Comparison of ENCODE assay signal across 9 mouse cellular contexts in genomic region chr6:14207509-14207908, GRCm38 (mm10).
DNase-seq lines count a peak whose midpoint lies in the region; ATAC-seq lines count a peak whose summit lies in the region.
"Had no signal": no experiment of that assay in that cellular context is flagged by ENCODE, and none has a peak within 500 bp of the region (broad histone marks: within the 10 kb centered on the region; RNA-seq: fewer than 3 reads in every experiment).

No protein-coding gene starts in this region.

- H3K36me3 ChIP-seq in forebrain, embryonic 14.5 days (ENCODE audit: control insufficient read depth, insufficient read depth, low read length) = no peaks in the 10 kb centered on the region

- no peak overlapping the region for H3K27ac ChIP-seq in forebrain, embryonic 14.5 days (ENCODE audit: low read depth, low read length)

- H3K4me1 ChIP-seq in forebrain, embryonic 14.5 days (ENCODE audit: control insufficient read depth, insufficient read depth, low read length) = no peaks in the 10 kb centered on the region

- H3K9me3 ChIP-seq in forebrain, embryonic 14.5 days (replicated peaks; ENCODE audit: control insufficient read depth, low read length) = no peaks in the 10 kb centered on the region

- no peak overlapping the region for H3K9ac ChIP-seq in forebrain, embryonic 14.5 days (ENCODE audit: low read length)

- H3K27me3 ChIP-seq in forebrain, embryonic 14.5 days (replicated peaks; ENCODE audit: control insufficient read depth, insufficient read depth, low read length) = no peaks in the 10 kb centered on the region

- WGBS in forebrain, embryonic 14.5 days = 4% methylated on average over 2 of the region's 2 CpGs

- no peak overlapping the region for H3K4me3 ChIP-seq in forebrain, embryonic 14.5 days (ENCODE audit: low read depth, low read length)
- H3K4me3 ChIP-seq: erythroblast, embryonic 14.5 days had no signal

- peak; percentile 79 for ATAC-seq in cerebellum, adult (ENCODE audit: insufficient number of reproducible peaks, low FRiP score, low TSS enrichment)
- peak; percentile 76 for ATAC-seq in forebrain, embryonic 14.5 days
- ATAC-seq in erythroblast, adult 5-6 weeks (replicated peaks; ENCODE audit: low FRiP score, poor library complexity, severe bottlenecking) = no peak

- H3K4me2 ChIP-seq in forebrain, embryonic 14.5 days (ENCODE audit: low read length) = no peak overlapping the region

- peak; percentile 67 for DNase-seq in testis, postnatal 10 days (ENCODE audit: low spot score)
- DNase-seq in testis, postnatal 14 days (ENCODE audit: low spot score) = no peak
- DNase-seq in forebrain, embryonic 14.5 days (ENCODE audit: low spot score) = peak; percentile 74
- DNase-seq in kidney, postnatal 10 days = peak; percentile 60
- DNase-seq in lung, adult 18-20 months = peak; percentile 8 to 9
- peak; percentile 8 for DNase-seq in ovary, postnatal 36 days (ENCODE audit: low spot score)
